Mouse (Mus musculus): Measurements from ENCODE around the gene Gtsf1.

Gene Gtsf1

DNA sequence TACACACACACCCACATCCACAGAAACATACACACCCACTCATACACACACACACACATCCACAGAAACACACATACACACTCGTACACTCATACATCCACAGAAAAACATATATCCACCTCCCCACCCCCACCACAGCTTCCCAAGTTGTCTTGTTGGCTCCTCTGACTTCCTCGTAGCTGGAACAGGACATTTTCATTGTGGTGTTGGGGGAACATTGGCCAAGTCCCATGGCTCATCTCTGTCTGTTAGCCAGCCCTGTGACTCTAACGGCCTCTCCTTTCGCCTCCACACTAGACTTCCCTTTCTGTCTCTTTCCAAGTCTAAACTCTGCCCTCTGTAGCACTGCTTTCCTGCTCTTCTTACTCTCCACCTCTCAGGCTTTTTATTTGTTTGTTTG lies 72.5 kb downstream of the Gtsf1 start:
- no peak for DNase-seq (ENCODE audit: low spot score in 2 of 2)

DNA sequence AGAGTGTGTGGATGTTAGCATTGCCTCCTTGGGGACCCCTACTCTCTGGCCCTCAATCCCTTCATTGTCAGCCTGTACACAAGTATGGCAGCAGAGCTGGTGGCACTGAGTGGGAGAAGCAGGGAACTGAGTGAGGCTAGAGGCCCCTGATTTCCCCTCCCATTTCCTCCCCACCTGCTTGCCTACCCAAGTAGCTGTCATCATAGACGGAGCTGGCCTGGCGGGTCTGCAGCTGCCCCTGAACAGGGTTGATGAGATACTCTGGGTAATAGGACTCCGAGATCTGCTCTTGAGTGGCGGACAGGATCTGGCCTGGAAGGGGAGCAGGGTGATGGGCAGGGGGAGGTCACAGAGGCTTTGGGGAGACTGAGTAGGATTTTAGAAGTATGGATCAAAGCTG lies 74.1 kb downstream of the Gtsf1 start:
- no peak for DNase-seq (ENCODE audit: low spot score in 2 of 2)

DNA sequence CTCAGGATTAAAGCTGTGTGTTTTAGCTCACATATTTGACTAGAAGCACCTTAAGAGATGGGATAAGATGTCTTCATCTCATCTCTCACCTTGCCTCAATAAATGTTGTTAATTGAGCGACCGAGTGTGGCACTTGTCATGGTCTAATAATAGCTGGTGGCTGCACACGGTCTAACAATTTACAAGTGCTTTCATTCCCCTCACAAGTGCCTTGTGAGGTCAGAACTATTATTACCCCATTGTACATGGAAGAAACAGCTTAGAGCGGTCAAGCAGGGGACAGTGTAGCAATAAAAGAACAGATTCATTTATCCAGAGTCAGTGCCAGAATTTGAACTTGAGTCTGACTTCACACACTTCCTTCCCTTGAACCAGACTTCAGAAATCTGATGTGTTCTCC lies 74.8 kb downstream of the Gtsf1 start:
- DNase-seq (ENCODE audit: low spot score in 2 of 2) = no peak

DNA sequence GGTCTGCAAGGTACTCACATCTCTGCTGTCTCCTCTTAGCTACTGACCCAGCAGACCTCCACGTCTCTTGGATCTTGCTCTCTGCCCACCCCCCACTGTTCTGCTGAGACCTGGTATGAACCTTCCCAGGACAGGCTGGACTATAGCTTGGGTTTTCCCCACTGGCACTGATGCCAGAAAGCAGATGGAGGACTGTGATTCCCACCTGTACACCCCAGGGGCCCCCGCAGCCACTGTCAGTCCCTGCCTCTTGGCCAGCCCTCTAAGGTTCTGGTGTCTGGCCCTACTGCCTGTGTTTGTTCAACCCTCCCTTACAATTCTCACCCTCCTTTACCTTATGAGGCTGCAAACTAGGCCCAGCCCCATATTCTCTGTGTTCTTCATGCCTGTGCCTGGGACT lies 75.6 kb downstream of the Gtsf1 start:
- DNase-seq (ENCODE audit: low spot score in 2 of 2) = no peak

DNA sequence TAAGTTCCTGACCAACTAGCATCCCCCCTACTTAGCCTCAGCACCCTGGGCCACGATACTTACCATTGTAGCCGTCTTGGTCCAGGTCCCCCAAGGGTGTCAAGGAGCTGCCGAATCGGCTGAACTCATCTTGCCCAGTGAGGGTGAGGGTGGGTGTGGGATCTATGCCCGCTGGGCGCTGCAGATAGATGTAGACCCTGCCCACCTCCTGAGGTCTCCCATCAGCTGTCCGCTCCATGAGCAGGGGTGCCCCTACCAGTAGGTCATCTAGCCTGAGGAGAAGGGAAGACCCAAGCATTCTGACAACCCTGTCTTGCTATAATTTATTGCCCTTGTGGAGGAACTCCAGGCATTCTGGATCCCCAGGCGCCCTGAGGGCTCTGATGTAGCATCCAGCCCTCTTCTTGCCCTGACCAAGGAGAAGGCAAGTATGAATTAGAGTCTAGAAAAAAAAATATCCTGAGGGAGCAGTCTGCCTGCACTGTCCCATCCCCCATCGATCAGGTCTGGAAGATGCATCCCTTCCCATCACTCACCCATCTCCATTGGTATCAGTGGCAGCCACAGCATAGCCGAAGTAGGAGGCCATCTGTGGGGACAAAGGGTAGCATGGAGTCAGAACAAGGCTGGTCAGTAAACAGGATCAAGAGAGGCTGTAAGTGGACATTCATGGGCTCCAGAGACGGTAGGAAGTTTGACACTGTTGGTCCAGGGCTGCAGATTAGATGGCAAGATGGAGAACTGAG lies 76.6 kb downstream of the Gtsf1 start:
- DNase-seq (ENCODE audit: low spot score in 2 of 2) = no peak

DNA sequence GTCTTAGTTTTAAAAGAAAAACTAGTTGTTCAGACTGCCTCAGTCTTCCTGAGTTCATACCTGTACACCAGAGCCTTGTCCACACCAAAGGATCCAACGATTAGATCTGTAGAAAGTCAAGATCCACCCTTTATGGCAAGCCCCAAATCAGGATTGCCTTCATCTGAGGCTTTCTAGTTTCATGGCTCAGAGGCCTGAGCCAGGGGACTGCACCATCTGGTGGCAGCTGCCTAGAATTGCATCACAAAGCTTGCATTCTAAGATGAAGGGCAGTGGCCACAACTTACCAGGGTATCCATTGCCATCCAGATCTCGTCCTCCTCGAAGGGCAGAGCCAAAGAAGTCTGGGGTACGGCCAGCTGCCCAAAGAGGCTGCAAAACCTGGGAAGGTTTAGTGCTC lies 77.4 kb downstream of the Gtsf1 start:
- peak in 1 of 2 experiments; percentile 43 for DNase-seq (ENCODE audit: low spot score in 2 of 2)

All from spleen, postnatal 14 days (tissue).